Mouse (Mus musculus) cerebellum, postnatal 36 days (tissue): ENCODE measurements around the gene Smyd3.

Source experiments
- DNase-seq, 2 experiments: peaks; one replicate each; pipeline ENCODE4 v3.0.0; 2021 to 2022; ENCODE audit warnings: mixed read lengths in 2 of 2

Gene Smyd3

GRCm38 (mm10) chr1:179108759-179109158 lies 409.1 kb downstream of the Smyd3 start:
- DNase-seq = no peak

GRCm38 (mm10) chr1:179107761-179108694 lies 409.8 kb downstream of the Smyd3 start:
- DNase-seq = no peak

GRCm38 (mm10) chr1:179107211-179107610 lies 410.6 kb downstream of the Smyd3 start:
- peak; percentile 16 to 17 for DNase-seq

- DNase-seq = no peak
These were observed 411.1 kb downstream of the Smyd3 start for GRCm38 (mm10) chr1:179106702-179107145.

GRCm38 (mm10) chr1:179106103-179106701 lies 411.6 kb downstream of the Smyd3 start:
- DNase-seq = no peak

DNA sequence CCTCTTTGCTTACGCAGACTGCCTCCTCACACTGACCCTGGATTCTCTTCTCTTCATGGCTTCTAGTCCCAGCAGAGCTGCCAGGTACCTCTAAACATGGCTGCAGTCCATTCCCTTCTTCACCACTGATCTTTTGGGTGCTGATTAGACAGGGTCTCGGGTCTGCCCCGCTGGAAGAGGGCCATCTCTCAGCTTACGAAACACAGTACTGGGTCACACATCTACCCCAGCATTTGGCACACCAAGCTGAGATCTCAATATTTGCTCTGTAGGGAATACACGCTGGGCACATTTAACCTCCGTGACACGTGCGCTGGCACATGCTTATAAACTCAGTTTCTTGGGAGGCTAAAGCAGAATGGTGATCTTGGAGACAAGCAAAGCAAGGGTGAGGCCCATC lies 413.4 kb downstream of the Smyd3 start:
- no peak for DNase-seq

DNA sequence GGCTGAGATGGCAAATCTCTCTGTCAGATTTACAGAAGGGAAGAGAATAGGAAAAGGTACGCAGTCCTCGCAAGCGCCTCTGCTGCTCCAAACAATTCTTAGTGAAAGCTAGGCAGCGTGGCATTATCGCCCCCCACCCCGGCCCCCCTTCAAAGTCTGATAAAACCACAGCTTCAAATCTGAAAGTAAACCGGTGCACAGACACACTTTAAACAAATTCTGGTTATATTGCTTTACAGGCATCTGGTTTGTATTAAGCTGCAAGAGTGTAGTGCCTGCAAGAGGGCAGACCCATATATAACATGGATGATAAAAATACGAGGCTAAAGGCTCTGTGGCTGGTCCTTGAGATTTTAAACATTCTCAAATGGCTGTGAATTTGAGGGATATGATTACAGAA lies 420.8 kb downstream of the Smyd3 start:
- no peak for DNase-seq

- no peak for DNase-seq
These were observed 421.5 kb downstream of the Smyd3 start for GRCm38 (mm10) chr1:179096323-179096722.

DNA sequence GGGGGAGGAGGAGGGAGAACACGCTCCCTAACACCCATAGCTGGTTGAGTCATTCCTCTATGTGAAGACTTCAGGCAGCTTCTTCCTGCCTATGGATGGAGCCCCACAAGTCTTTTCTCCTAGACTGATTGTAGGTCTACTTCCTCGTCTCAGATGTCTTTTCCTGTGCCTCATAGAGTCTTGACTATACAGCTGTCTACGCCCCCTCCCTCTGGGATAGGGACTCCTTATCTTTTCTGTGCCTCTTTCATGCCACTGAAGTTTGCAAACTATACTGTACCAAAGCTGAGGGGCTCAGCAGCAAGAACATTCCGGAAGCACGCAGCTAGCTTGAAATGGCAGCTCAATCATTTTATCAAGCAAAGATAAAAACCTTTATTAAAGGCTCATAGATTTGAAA lies 428.7 kb downstream of the Smyd3 start:
- no peak for DNase-seq

GRCm38 (mm10) chr1:179087033-179087998 lies 430.5 kb downstream of the Smyd3 start:
- DNase-seq = peak; percentile 25 to 68

DNA sequence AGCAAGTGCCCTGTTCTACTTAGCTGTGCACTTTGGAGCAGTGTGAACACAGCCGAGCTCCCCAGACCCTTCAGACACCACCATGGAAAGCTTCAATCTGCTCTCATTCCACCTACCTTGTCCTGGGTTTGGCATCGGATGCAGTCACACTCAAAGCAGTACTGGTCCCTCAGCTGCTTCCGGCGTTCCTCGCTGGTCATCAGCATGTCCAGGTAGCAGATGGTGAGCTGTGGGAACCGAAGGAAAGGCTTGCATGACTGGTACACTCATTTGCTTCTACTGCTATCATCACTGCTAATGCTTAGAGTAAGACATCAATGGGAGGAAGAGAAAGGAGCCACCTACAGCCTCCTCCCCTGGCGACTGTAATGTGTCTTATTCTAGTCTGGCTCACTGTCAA lies 431.6 kb downstream of the Smyd3 start:
- peak; percentile 75 to 78 for DNase-seq

DNA sequence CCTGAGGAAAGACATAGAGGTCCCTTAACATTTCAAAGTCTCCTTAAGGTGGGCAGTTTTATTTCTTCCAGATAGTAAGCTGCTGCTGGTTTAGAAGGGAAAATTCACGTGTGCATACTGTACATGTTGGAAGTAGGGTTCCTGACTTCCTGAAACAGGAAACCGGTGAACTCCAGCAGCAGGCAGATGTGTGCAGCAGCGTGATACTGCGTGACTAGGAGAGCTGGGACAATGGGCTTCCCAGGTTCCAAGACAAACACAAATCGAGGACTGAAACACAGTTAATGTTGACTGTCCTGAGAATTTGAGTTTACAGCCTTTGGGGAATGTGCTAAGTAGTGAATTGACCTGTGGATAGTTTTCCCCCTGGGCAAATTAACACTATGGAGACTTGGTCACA lies 434.7 kb downstream of the Smyd3 start:
- no peak for DNase-seq

DNA sequence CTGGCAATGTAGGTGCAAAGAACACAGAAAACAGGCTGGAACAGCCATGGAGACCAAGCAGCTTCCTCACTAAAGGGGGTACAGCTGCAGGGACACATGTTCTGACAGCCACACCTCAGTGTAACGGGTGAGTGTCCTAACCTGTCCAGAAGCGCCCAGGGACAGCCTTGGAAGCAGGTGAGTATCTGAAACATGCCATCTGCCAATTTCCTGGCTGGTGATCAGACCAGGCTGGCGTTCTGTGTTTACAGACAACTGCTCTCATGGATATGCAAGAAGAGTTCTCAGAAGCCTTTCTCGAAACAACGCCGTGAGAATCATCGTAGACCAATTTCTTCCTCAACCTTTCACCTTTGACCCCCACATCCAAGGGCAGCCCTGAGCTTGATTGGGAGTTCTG lies 444.0 kb downstream of the Smyd3 start:
- peak; percentile 64 to 70 for DNase-seq

GRCm38 (mm10) chr1:179072935-179073654 lies 444.7 kb downstream of the Smyd3 start:
- no peak for DNase-seq

DNA sequence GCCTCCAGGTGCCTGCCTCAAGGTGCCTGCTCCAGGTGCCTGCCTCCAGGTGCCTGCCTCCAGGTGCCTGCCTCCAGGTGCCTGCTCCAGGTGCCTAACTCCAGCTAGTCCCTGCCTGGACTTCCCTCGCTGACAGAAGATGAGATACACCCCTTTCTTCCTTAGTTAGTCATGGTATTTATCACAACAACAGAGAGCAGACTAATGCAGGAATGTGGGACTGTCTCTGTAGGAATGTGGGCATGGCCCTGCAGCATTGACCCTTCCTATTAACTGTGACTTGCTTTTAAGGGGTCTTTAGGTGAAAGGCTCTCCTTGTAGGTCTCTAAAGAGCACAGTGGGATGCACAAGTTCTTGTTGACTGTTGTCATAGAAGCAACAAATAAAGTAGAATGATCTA lies 445.4 kb downstream of the Smyd3 start:
- DNase-seq = no peak

GRCm38 (mm10) chr1:179068990-179069389 lies 448.9 kb downstream of the Smyd3 start:
- DNase-seq = no peak

GRCm38 (mm10) chr1:179065294-179065601 lies 452.6 kb downstream of the Smyd3 start:
- no peak for DNase-seq

DNA sequence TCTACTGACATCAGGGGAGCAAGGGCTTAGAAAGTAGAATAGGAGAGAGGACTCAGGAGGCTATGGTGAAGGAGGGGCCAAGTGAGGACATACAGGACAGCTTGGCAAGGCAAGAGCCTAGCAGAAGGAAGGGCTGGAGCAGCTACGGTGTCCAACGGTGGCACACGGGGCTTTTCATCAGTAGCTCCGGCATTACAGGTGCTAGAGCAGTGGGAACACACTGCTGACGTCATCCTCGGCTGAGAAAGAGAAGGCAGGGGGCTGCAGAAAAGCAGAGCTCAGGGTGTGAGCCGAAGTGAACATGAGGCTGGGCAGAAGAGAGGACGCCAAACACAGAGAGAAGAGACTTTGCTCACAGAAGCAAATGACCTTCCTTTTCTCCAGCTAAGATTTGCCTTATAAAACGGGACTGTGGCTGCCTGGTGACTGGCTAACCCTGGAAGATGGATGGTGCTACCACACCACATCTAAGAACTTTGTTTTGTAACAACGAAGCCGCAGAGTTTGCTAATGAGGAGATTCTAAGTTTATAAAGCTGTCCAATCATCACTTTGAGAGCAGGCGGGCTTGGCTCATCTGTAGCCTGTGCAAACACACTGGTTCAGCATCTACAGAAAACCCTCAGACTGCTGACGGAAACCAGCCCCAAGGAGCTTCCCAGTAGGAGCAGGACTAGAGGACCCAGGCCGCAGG lies 453.1 kb downstream of the Smyd3 start:
- peak; percentile 80 to 81 for DNase-seq

GRCm38 (mm10) chr1:179061759-179062168 lies 456.1 kb downstream of the Smyd3 start:
- peak; percentile 64 to 66 for DNase-seq

DNA sequence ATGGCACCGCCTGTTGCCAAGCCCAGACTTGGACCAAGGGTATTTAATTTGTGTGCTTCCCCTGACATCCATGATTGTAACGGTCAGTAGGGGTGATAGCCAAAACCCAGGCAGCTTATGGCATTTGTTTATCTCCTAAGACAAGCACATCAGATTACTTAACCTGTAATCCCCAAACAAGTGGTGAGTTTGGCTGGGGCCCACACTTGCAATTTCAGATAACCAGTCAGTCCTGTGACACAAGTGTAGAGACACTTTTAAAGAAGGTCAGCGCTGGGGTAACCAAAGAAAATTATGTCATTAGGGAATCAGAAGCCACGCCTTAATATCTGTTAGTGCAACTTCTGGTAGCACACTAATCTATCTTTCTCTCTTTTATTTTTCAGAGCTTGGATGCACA lies 456.8 kb downstream of the Smyd3 start:
- no peak for DNase-seq

GRCm38 (mm10) chr1:179060113-179060955 lies 457.5 kb downstream of the Smyd3 start:
- DNase-seq = peak in 1 of 2 experiments; percentile 39
